Mouse (Mus musculus): ENCODE measurements around the gene Kpna1. TPM values are rescaled to one million over a fixed set of nuclear protein-coding genes. Genes with fewer than 3 reads are reported as not detected.
"Not testable (repeated sequence)": the region's sequence is repeated elsewhere in the genome, so short reads cannot be mapped to it uniquely, and the experiment has no call there.

Gene Kpna1
- 100 to 1,000 TPM; 164 to 190 (median 172) TPM for total RNA-seq (2022)

- DNase-seq (ENCODE audit: low spot score in 2 of 2) = not testable (repeated sequence)
Measured at GRCm38 (mm10) chr16:35978450-35978849, at the start of gene Kpna1. TSS of gene Kpna1 (plus strand) at chr16:35978750.

GRCm38 (mm10) chr16:35932179-35933055 lies 46.1 kb upstream of the Kpna1 start:
- no peak for DNase-seq (ENCODE audit: low spot score in 2 of 2)

- DNase-seq (ENCODE audit: low spot score in 2 of 2) = no peak
Measured at GRCm38 (mm10) chr16:35933181-35933580, 45.4 kb upstream of the Kpna1 start.

DNA sequence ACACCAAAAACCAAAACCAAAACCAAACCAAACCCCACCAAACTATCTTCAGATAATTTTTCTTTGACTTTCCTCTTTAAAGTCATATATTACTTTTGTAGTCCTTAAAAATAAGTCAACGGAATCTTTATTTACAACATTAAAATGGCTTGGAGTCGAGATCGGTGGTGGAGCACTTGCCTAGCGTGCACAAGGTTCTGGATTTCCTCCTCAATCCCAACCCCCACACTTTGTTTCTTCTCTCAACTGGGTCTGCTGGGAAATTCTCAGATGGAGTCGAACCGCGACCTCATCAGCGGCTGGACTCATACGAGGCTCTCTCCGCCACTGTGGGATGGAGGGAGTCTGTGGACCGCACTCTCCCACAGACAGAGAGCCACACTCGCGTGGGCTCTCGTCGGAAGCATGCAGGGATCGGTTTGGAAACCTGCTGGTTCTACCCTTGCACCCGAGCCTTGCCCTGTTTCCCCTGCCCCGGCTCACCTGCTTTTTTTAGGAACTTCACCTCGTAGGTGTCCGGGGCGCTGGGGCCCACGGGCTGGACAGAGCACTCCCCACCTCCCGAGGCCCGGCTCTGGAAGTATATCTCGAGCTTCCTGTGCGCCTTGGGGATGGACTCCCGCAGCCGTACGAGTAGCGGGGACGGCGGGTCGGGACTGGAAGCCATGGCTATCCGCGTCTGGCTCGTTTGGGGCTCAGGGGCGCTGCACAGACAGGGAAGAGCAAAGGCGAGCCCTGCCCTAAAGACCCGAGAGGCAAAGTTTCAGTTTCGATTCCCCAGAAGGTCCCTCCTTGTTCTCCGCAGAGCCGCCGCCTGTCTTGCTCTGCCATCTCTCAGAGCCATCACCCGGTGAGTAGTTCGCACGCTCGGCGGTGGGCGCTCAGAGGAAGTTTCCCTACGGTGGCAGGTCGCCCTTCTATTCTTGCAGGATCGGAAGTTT lies 40.1 kb upstream of the Kpna1 start, which contains the start of the genes Parp9 and Dtx3l:
Gene Parp9, plus strand, starts transcription at position 260 of the 941 bp plus-strand sequence.
Gene Dtx3l, minus strand, starts transcription at position 941 of the 941 bp plus-strand sequence.
- DNase-seq (ENCODE audit: low spot score in 2 of 2) = peak; percentile 25 to 36

DNA sequence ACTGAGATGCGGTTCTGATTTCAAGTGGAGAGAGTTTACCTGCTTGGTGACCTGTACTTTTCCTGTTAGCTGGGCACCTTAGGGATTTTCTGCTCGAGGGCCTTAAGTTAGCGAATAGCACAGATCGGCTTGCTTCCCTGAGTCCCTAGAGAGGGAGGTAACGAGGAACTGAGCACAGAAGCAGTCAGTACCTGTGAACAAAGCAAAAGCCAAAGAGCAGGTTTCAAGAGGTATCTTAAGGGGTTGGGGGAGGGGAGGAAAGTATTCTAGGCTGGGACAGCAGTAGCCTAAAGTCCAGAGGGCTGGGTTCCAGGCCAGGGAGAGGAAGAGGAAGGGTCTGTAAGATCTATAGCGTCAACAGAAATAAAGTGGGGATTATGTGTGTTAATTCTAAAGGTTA lies 39.3 kb upstream of the Kpna1 start:
- DNase-seq (ENCODE audit: low spot score in 2 of 2) = no peak

DNA sequence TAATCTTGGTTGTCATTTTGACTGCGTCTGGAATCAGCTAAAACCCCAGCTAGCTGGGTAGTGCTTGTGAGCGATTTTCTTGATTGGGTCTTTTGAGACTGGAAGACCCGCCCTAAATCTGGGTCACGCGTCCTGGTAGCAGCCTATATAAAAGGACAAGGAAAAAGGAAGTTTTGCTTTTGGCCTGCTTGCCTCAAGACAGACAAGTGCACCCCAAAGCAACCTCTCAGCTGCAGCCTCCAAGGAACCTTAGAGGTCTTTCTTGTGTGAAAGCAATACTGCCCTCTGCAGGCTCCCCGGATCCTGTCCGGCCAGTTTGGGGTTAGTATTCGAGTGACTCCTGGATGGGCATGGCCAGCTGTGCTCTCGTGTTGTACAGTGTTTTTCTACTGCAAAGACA lies 38.9 kb upstream of the Kpna1 start:
- DNase-seq (ENCODE audit: low spot score in 2 of 2) = peak; percentile 81 to 84

DNA sequence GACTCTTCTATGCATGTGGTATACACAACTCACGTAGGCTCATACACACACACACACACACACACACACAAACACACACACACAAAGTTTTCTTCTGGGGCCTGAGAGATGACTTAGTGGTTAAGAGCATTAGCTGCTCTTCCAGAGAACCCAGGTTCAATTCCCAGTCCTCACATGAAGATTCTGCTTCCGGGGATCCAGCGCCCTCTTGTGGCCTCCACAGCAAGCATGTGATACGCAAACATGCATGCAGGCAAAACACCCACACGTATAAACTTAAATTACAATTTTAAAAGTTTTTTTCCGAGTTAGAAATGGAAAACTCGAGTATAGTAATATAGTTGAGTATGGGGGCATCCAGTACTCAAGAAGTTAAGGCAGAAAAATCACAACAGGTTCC lies 37.2 kb upstream of the Kpna1 start:
- DNase-seq (ENCODE audit: low spot score in 2 of 2) = no peak

GRCm38 (mm10) chr16:35949264-35949663 lies 29.3 kb upstream of the Kpna1 start:
- DNase-seq (ENCODE audit: low spot score in 2 of 2) = no peak

GRCm38 (mm10) chr16:35951216-35951615 lies 27.3 kb upstream of the Kpna1 start:
- no peak for DNase-seq (ENCODE audit: low spot score in 2 of 2)

DNA sequence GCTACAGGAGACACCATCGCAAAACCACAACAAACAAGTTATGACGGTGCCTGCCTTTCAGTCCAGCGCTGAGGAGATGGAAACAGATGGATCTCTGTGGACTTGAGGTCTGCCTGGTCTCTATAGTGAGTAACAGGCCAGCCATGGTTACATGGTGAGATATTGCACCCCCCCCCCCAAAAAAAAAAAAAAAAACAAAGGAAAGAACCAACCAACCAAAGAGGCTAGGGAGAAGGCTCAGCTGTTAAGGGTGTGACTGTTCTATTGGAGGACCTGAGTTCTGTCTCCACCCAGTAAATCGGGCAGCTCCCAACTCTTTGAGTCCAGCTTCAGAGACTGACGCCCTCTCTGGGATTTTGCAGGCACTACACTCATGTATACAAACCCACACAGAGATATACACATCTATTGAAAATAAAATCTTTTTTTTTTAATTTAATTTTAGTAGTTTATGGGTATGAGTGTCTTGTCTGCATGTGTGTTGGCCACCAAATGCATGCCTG lies 25.9 kb upstream of the Kpna1 start:
- no peak for DNase-seq (ENCODE audit: low spot score in 2 of 2)

- DNase-seq (ENCODE audit: low spot score in 2 of 2) = not testable (repeated sequence)
Measured at GRCm38 (mm10) chr16:35965991-35966390, 12.6 kb upstream of the Kpna1 start.

- DNase-seq (ENCODE audit: low spot score in 2 of 2) = no peak
Measured at GRCm38 (mm10) chr16:35966411-35967115, 12.0 kb upstream of the Kpna1 start.

- DNase-seq (ENCODE audit: low spot score in 2 of 2) = no peak
Measured at GRCm38 (mm10) chr16:35967319-35967718, 11.2 kb upstream of the Kpna1 start.

- DNase-seq (ENCODE audit: low spot score in 2 of 2) = no peak
Measured at GRCm38 (mm10) chr16:35968149-35968548, 10.4 kb upstream of the Kpna1 start.

DNA sequence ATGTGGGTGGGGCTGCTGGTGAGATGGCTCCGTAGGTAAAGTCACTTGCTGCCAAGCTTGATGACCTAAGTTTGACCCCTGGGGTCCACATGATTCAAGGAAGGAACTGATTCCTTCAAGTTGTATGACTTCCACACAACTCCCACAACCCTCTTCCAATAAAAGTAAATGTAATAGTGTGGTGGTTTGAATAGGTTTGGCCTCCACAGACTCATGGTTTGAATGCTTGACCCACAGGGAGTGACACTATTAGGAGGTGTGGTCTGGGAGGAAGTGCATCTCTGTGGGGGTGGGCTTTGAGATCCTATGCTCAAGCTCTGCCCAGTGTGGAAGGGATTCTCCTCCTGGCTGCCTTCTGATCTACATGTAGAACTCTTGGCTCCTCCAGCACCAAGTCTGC lies 4.5 kb upstream of the Kpna1 start:
- no peak for DNase-seq (ENCODE audit: low spot score in 2 of 2)

DNA sequence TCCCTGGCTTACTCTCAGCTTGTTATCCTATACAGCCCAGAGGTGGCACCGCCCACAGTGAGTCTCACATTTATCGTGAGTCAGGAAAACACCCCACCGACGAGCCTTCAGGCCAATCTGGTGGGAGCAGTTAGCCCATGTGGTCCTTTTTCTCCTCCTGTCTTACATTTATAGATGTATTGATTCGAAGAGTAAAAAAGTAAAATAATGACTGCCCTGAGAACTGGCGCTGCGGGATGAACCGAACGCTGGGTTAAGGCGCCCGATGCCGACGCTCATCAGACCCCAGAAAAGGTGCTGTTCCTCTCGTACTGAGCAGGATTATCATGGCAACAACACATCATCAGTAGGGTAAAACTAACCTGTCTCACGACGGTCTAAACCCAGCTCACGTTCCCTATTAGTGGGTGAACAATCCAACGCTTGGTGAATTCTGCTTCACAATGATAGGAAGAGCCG lies 2.8 kb downstream of the Kpna1 start:
- DNase-seq (ENCODE audit: low spot score in 2 of 2) = peak; percentile 100

- DNase-seq (ENCODE audit: low spot score in 2 of 2) = no peak
Measured at GRCm38 (mm10) chr16:35982506-35982901, 4.0 kb downstream of the Kpna1 start.

DNA sequence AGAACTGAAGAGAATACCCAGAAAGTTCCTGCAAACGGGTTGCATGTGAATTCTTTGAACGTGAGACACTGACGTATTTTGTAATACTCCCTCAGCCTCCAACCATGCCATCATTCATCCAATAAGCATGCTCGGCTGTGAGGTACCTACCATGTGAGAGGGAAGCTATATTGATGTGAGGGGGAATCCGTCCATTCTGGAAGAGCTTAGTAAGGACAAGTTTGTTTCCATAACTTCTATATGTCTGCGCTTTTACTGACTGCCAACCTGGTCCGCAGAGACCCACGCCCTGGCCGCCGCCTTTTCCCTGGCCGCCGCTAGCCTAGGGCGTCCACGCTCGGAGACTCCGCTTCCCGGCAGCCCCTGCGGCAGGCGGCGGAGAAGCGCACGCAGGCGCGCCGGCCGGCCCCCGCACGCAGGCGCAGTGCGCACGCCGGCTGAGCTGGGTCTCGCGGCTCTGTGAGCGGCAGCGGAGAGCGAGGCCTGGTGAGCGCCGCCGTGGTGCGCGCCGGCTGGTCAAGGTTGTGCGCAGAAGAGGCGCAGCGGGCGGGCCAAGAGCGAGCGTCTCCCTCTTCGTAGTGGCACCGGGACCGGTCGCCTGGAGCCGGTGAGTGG lies 4.5 kb downstream of the Kpna1 start:
- peak; percentile 84 to 88 for DNase-seq (ENCODE audit: low spot score in 2 of 2)

DNA sequence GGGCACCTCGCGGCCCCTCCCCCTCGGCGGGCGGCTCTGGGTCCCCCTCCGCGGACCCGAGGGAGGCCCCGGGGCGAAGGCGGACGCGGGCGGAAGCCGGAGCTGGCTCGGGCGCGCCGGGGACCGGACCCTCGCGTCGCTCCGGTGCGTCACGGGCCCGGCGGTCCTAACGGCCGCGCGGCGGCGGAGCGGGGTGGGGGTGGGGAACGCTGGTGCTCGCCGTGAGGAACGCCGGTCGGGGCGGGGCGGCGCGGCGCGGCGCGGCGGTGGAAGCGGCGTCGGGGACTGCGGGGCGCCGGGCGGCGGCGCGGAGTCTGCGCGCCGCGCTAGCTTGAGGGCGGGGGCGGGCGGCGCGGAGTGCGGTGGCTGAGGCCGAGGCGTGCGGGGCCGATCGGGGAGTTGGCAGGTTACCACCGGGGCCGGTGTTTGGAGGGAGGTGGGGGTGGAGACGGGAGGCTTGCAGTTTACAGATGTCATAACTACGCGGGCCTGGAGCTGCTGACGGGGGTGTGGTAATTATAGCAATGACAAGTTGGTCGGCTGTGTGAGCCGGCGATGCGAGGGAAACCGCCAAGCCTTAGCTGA lies 5.1 kb downstream of the Kpna1 start:
- peak; percentile 48 to 72 for DNase-seq (ENCODE audit: low spot score in 2 of 2)

DNA sequence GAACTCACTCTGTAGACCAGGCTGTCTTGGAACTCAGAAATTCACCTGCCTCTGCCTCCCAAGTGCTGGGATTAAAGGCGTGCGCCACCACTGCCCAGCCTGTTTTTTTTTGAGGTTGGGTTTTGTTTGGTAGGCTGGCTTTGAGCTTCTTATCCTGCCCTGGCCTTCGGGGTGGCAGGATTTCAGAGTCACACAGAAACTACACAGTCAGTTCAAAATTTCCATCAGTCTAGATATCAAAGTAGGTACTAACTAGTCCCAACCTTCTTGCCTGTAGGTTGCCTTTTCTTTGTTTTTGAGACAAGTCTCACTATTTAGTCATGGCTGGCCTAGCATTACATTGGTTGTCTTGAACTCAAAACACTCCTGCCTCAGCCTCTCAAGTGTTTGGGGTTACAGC lies 5.9 kb downstream of the Kpna1 start:
- DNase-seq (ENCODE audit: low spot score in 2 of 2) = no peak
